Mouse (Mus musculus) C2C12 (cell line): ENCODE data around the gene Tdrd1.

Experiments used
- CEBPB ChIP-seq: IDR thresholded peaks from one replicate; pipeline ENCODE4 v1.6.1; 2011; ENCODE audit warnings: low read depth, mild to moderate bottlenecking, control low read depth, moderate library complexity
- CTCF ChIP-seq: IDR thresholded peaks from one replicate; pipeline ENCODE4 v1.5.1; 2011; ENCODE audit not compliant: control insufficient read depth, insufficient read depth, insufficient read length
- MAX ChIP-seq: IDR thresholded peaks from one replicate; pipeline ENCODE4 v1.6.1; 2011; ENCODE audit warnings: mild to moderate bottlenecking, control low read depth
- MYOG ChIP-seq: IDR thresholded peaks from one replicate; pipeline ENCODE4 v1.6.1; 2011; ENCODE audit not compliant: control insufficient read depth, insufficient read length; ENCODE audit errors: extremely low read depth

DNA sequence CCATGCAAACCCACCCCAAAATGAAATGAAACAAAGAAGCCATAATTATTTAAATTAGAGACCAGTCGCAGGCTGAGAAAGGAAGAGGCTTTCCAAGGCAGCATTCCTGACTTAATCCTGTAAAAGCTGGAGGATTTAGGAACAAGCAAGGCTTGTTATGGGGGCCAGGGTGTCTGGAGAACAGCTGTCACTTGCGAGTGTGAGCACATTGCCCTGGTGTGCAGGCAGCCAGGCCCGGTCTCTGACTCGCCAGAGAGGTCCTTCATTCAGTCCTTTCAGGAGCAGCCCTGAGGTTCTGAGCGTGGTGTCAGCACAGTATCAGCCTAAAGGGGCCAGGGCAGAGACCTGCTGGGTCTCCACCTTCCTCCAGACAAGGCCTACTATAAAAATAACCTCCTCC, 62.6 kb downstream of the Tdrd1 start:
- TF ChIP-seq CEBPB, result no peak
- TF ChIP-seq CTCF, result no peak
- no peak for TF ChIP-seq MYOG
- TF ChIP-seq MAX, result no peak
